In genomic region chr10:98789763-98790162, GRCm38 (mm10) we compare ENCODE assay signal across 33 mouse cellular contexts.
DNase-seq lines count a peak whose midpoint lies in the region; ATAC-seq and TF ChIP-seq lines count a peak whose summit lies in the region.
"Had no signal": no experiment of that assay in that cellular context is flagged by ENCODE, and none has a peak within 500 bp of the region (broad histone marks: within the 10 kb centered on the region; RNA-seq: fewer than 3 reads in every experiment).

No protein-coding gene starts in this region.

- H3K4me2 ChIP-seq in lung, postnatal 0 days (replicated peaks; ENCODE audit: low read depth, low read length): no peak overlapping the region
- H3K4me2 ChIP-seq: embryonic facial prominence, embryonic 15.5 days; forebrain, embryonic 12.5 days; heart, embryonic 13.5 days; hindbrain, embryonic 15.5 days; limb, embryonic 15.5 days; liver, embryonic 13.5 days; neural tube, embryonic 13.5 days had no signal

- no peaks in the 10 kb centered on the region for H3K36me3 ChIP-seq in lung, postnatal 0 days (ENCODE audit: insufficient read depth, low read length)
- no peaks in the 10 kb centered on the region for H3K36me3 ChIP-seq in limb, embryonic 10.5 days
- H3K36me3 ChIP-seq: embryonic facial prominence, embryonic 10.5 days; embryonic facial prominence, embryonic 15.5 days; forebrain, embryonic 12.5 days; heart, embryonic 13.5 days; hindbrain, embryonic 10.5 days; hindbrain, embryonic 15.5 days; limb, embryonic 15.5 days; liver, embryonic 13.5 days; midbrain, embryonic 10.5 days; neural tube, embryonic 13.5 days had no signal

- no peak for TF ChIP-seq EP300 in lung, postnatal 0 days (IDR thresholded peaks at IDR 0.05)

- H3K9ac ChIP-seq in lung, postnatal 0 days (replicated peaks; ENCODE audit: low read depth): no peak overlapping the region
- H3K9ac ChIP-seq: embryonic facial prominence, embryonic 15.5 days; forebrain, embryonic 12.5 days; forebrain, postnatal 0 days; heart, embryonic 13.5 days; hindbrain, embryonic 15.5 days; limb, embryonic 15.5 days; liver, embryonic 13.5 days; neural tube, embryonic 13.5 days had no signal

- no peak overlapping the region for H3K4me3 ChIP-seq in lung, postnatal 0 days (ENCODE audit: low read depth, low read length)
- H3K4me3 ChIP-seq in layer of hippocampus, adult 2 months: no peak overlapping the region
- H3K4me3 ChIP-seq in limb, embryonic 10.5 days: no peak overlapping the region
- H3K4me3 ChIP-seq: embryonic facial prominence, embryonic 10.5 days; embryonic facial prominence, embryonic 15.5 days; forebrain, embryonic 12.5 days; gastrocnemius, adult 2 months; heart, embryonic 13.5 days; hindbrain, embryonic 10.5 days; hindbrain, embryonic 15.5 days; limb, embryonic 15.5 days; liver, embryonic 13.5 days; midbrain, embryonic 10.5 days; neural tube, embryonic 13.5 days had no signal

- H3K4me1 ChIP-seq in lung, postnatal 0 days (ENCODE audit: insufficient read depth, low read depth, low read length): no peaks in the 10 kb centered on the region
- no peaks in the 10 kb centered on the region for H3K4me1 ChIP-seq in limb, embryonic 10.5 days
- H3K4me1 ChIP-seq: embryonic facial prominence, embryonic 10.5 days; embryonic facial prominence, embryonic 15.5 days; forebrain, embryonic 12.5 days; hindbrain, embryonic 10.5 days; hindbrain, embryonic 15.5 days; limb, embryonic 15.5 days; liver, embryonic 13.5 days; midbrain, embryonic 10.5 days had no signal

- TF ChIP-seq CTCF in lung, postnatal 0 days (IDR thresholded peaks at IDR 0.05): no peak
- TF ChIP-seq CTCF in layer of hippocampus, adult 2 months (conservative IDR thresholded peaks at IDR 0.05): no peak

- no peak for ATAC-seq in lung, postnatal 0 days
- ATAC-seq: CD4-positive, CD25-positive, alpha-beta regulatory T cell, adult 4 months; forebrain, postnatal 0 days; inflammation-experienced regulatory T-cells, adult 6 months; midbrain, embryonic 16.5 days had no signal

- peak; percentile 43 for DNase-seq in layer of hippocampus, adult 11-12 months (ENCODE audit: low spot score)
- no peak for DNase-seq in layer of hippocampus, postnatal 25 days (ENCODE audit: extremely low spot score in 1 of 2, low spot score in 1 of 2)
- DNase-seq in lung, postnatal 0 days (ENCODE audit: low spot score): no peak
- DNase-seq in lung, postnatal 25 days (ENCODE audit: low spot score): no peak
- DNase-seq in layer of hippocampus, adult 2 months (ENCODE audit: low spot score in 2 of 2): peak; percentile 33 to 68
- DNase-seq in layer of hippocampus, adult 9-11 months: peak; percentile 72
- no peak for DNase-seq in limb, embryonic 10.5 days (ENCODE audit: low spot score)
- DNase-seq: adrenal gland, postnatal 25 days; cerebellum, adult 2 months; cerebellum, postnatal 25 days; forebrain, postnatal 0 days; gastrocnemius, adult 2 months; heart, postnatal 10 days; kidney, adult 11 months; kidney, postnatal 14 days; left cerebral cortex, postnatal 4 days; liver, embryonic 13.5 days; lung, adult 18-20 months; spleen, adult 18-20 months; thymus, adult 2 months; thymus, postnatal 36 days had no signal

- WGBS in lung, postnatal 0 days: 97% methylated on average over 9 of the region's 9 CpGs
- WGBS in limb, embryonic 10.5 days: 95% methylated on average over 9 of the region's 9 CpGs

- H3K27me3 ChIP-seq in lung, postnatal 0 days (replicated peaks; ENCODE audit: insufficient read depth, low read length): no peaks in the 10 kb centered on the region
- no peaks in the 10 kb centered on the region for H3K27me3 ChIP-seq in limb, embryonic 10.5 days (ENCODE audit: low read depth, poor library complexity, severe bottlenecking)
- H3K27me3 ChIP-seq: embryonic facial prominence, embryonic 15.5 days; forebrain, embryonic 12.5 days; heart, embryonic 13.5 days; hindbrain, embryonic 15.5 days; limb, embryonic 15.5 days; liver, embryonic 13.5 days; neural tube, embryonic 13.5 days had no signal

- H3K9me3 ChIP-seq in lung, postnatal 0 days (ENCODE audit: low read length): no peaks in the 10 kb centered on the region
- H3K9me3 ChIP-seq in limb, embryonic 10.5 days (replicated peaks): 0 out of 2 replicates have a peak, but pooled peaks cover 1% of the 10 kb centered on the region
- H3K9me3 ChIP-seq: embryonic facial prominence, embryonic 10.5 days; embryonic facial prominence, embryonic 15.5 days; forebrain, embryonic 12.5 days; heart, embryonic 13.5 days; hindbrain, embryonic 10.5 days; hindbrain, embryonic 15.5 days; limb, embryonic 15.5 days; liver, embryonic 13.5 days; midbrain, embryonic 10.5 days; neural tube, embryonic 13.5 days had no signal

- peak overlapping the region; percentile 4; the same call in 1 of the 2 replicates for H3K27ac ChIP-seq in lung, postnatal 0 days (ENCODE audit: low read length)
- H3K27ac ChIP-seq in layer of hippocampus, adult 2 months: peak overlapping the region; percentile 44; the same call in 1 of the 2 replicates
- no peak overlapping the region for H3K27ac ChIP-seq in limb, embryonic 10.5 days
- H3K27ac ChIP-seq: embryonic facial prominence, embryonic 10.5 days; embryonic facial prominence, embryonic 15.5 days; forebrain, embryonic 12.5 days; gastrocnemius, adult 2 months; heart, embryonic 13.5 days; hindbrain, embryonic 10.5 days; hindbrain, embryonic 15.5 days; limb, embryonic 15.5 days; liver, embryonic 13.5 days; midbrain, embryonic 10.5 days; neural tube, embryonic 13.5 days had no signal

Comparison
In these comparisons a context has a peak if more than half of its experiments do, and no peak if none do; other contexts are left out.
1. DNase-seq: peak in layer of hippocampus, adult 11-12 months (single experiment), layer of hippocampus, adult 2 months (2 of 2) and layer of hippocampus, adult 9-11 months (single experiment); none in layer of hippocampus, postnatal 25 days (0 of 2), lung, postnatal 0 days (single experiment), lung, postnatal 25 days (single experiment) and limb, embryonic 10.5 days (single experiment).